Mouse (Mus musculus) heart, postnatal 0 days (tissue): Measurements from ENCODE around the gene Slc5a10. TPM values are rescaled to one million over a fixed set of nuclear protein-coding genes. Genes with fewer than 3 reads are reported as not detected.
"Not testable (repeated sequence)": the region's sequence is repeated elsewhere in the genome, so short reads cannot be mapped to it uniquely, and the experiment has no call there.

Experiments used
- ATAC-seq: fragments of 200-750 bp; cut with Nextera tagmentation; 2 replicates; pipeline ENCODE4 v1.8.0; 2017; ENCODE audit warnings: low read depth, moderate number of reproducible peaks, moderate library complexity; ENCODE audit not compliant: insufficient read depth
- DNase-seq: peaks from one replicate; pipeline ENCODE4 v3.0.0-alpha.2; 2016; ENCODE audit warnings: low spot score
- H3K27ac ChIP-seq: fragments of 300-500 bp; sonication (generic); 2 replicates; pipeline ENCODE4 v1.5.1; 2014; ENCODE audit warnings: low read depth, mild to moderate bottlenecking
- H3K27me3 ChIP-seq: fragments of 300-500 bp; sonication (generic); 2 replicates; pipeline ENCODE4 v1.6.1; 2014; ENCODE audit warnings: low read length, mixed read lengths; ENCODE audit not compliant: control insufficient read depth, insufficient read depth
- H3K36me3 ChIP-seq: fragments of 300-500 bp; sonication (generic); replicated peaks from 2 replicates; pipeline ENCODE4 v1.6.1; 2014; ENCODE audit warnings: low read length, mixed read lengths; ENCODE audit not compliant: control insufficient read depth, insufficient read depth
- H3K4me1 ChIP-seq: fragments of 300-500 bp; sonication (generic); 2 replicates; pipeline ENCODE4 v1.6.1; 2014; ENCODE audit warnings: antibody characterized with exemption; ENCODE audit not compliant: control insufficient read depth, insufficient read depth
- H3K4me2 ChIP-seq: fragments of 300-500 bp; sonication (generic); 2 replicates; pipeline ENCODE4 v1.6.1; 2014; ENCODE audit warnings: low read depth, mild to moderate bottlenecking, low read length, moderate library complexity
- H3K4me3 ChIP-seq: fragments of 300-500 bp; sonication (generic); 2 replicates; pipeline ENCODE4 v1.5.1; 2014; ENCODE audit warnings: low read depth, low read length
- H3K9ac ChIP-seq: fragments of 300-500 bp; sonication (generic); replicated peaks from 2 replicates; pipeline ENCODE4 v1.6.1; 2014; ENCODE audit warnings: low read depth, low read length, mixed read lengths
- H3K9me3 ChIP-seq: fragments of 300-500 bp; sonication (generic); replicated peaks from 2 replicates; pipeline ENCODE4 v1.6.1; 2016; ENCODE audit warnings: low read length; ENCODE audit not compliant: control insufficient read depth
- CTCF ChIP-seq: IDR thresholded peaks from 2 replicates; pipeline ENCODE4 v1.5.1; 2016; ENCODE audit warnings: antibody characterized with exemption, control low read depth, low read depth
- EP300 ChIP-seq: IDR thresholded peaks from 2 replicates; pipeline ENCODE4 v1.6.1; 2016; ENCODE audit warnings: antibody characterized with exemption, low read depth
- WGBS: fragments of 180-500 bp; shearing (Covaris S2); extraction: QIAGEN DNeasy Blood & Tissue Kit; methylation state at CpG from one replicate; pipeline ENCODE4 v1.1.7; 2014; 5-methylcytosine and 5-hydroxymethylcytosine counted together
- polyA plus RNA-seq: library from polyadenylated mRNA; unstranded; fragments of >200 nt; fragmentation: Nextera tagmentation; extraction: Ambion mirVana; gene quantifications from 2 replicates; pipeline ENCODE4 v1.2.1, GENCODE M21; 2015
- total RNA-seq: library from RNA; depleted of rRNA; stranded (reverse); fragments of >200 nt; gene quantifications from 2 replicates; pipeline ENCODE4 v1.2.3, GENCODE M21; 2014; ENCODE audit warnings: low replicate concordance

The Slc5a10 gene
- total and polyA plus RNA-seq, 2 experiments from 2014 or later: not detected

DNA sequence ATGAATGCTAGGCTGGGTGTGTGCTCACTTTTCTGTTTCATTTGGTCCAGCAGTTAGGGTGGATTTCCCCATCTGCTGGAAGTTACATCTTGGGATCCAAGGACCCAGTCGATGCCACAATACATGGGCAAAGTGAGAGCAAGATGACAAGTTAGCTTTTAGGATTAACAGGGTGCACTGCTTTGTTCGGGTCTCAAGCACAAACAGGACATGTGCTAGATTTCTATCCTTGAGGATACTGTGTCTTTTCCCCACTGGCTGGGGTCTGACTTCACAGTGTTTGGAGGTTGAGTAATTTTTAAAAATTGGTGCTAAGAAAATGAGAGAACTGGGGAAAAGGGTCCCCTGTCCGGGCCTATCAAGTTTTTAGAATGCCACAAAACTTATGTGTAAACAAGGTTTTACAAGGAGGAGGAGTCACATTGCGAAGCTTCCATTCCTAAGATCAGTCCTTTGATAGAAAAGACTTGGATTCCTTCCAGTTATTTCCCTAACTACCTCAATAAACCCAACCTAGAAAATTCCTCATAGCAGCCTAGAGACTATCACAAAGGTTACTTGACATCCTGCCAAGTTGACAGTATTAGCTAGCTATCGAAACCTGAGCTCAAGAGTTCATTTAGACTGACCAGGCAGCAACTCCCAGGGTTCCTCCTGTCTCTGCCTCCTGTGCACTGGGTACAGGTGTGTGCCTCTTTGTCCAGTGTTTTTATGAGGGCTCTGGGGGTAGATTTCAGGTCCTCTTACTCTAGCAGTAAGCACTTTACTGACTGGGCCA lies 77.3 kb downstream of the Slc5a10 start:
- no peak for TF ChIP-seq EP300
- no peak for TF ChIP-seq CTCF
- no peaks in the 10 kb centered on the region for H3K36me3 ChIP-seq
- no peak overlapping the region for H3K27ac ChIP-seq
- H3K4me2 ChIP-seq: no peak overlapping the region
- H3K4me3 ChIP-seq: no peak overlapping the region
- WGBS: 74% methylated on average over 5 of the region's 5 CpGs
- no peaks in the 10 kb centered on the region for H3K9me3 ChIP-seq
- no peak for ATAC-seq
- H3K4me1 ChIP-seq: no peaks in the 10 kb centered on the region
- no peak for DNase-seq
- no peaks in the 10 kb centered on the region for H3K27me3 ChIP-seq
- H3K9ac ChIP-seq: no peak overlapping the region

DNA sequence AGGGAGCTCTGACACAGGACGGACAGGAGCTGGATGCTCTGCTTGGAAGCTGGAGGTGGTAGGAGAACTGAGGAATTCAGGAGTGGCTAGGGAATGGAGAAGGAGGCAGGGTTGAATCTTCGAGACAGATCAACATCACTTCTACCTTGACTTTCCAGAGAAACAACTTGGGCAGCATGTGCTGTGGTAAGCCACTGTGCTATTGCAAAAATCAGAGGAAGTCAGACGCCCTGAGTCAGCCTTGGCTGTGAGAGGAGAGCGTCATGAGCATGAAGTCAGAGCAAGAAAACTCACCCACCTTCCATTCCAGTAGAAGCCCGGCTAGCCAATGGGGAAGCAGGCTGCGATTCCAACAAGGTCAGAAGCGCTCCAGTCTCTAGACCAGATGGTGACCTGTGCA lies 78.5 kb downstream of the Slc5a10 start:
- no peak for TF ChIP-seq EP300
- no peak for TF ChIP-seq CTCF
- DNase-seq (no peak), ATAC-seq (no peak)
- no peak overlapping the region for H3K4me3 ChIP-seq
- 77% methylated on average over 7 of the region's 7 CpGs for WGBS
- H3K4me1 ChIP-seq: no peaks in the 10 kb centered on the region
- no peak overlapping the region for H3K27ac ChIP-seq
- H3K9ac ChIP-seq: no peak overlapping the region
- H3K36me3 ChIP-seq: no peaks in the 10 kb centered on the region
- no peak overlapping the region for H3K4me2 ChIP-seq
- H3K9me3 ChIP-seq: no peaks in the 10 kb centered on the region
- H3K27me3 ChIP-seq: no peaks in the 10 kb centered on the region

DNA sequence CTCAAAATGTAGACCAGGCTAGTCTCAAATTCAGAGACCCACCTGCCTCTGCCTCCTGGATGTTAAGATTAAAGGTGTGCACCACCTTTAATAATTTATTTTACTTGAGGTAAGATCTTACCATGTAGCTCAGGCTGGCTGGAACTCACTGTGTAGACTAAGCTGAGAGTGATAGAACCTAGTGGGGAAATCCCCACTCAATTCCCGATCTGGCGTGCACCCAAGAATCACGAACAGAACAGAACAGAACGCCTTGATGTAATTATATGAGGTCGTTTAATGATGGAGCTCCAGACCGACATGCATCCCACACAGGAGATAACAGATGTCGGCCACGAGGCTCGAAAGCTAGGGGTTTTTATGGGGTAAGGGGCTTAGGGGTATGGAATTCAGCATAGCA lies 80.0 kb downstream of the Slc5a10 start:
- not testable (repeated sequence) for DNase-seq, H3K9ac ChIP-seq, ATAC-seq, H3K27me3 ChIP-seq, H3K4me1 ChIP-seq, H3K36me3 ChIP-seq, H3K9me3 ChIP-seq, H3K4me2 ChIP-seq, H3K27ac ChIP-seq, H3K4me3 ChIP-seq
- WGBS: 35% methylated on average over 9 of the region's 9 CpGs

DNA sequence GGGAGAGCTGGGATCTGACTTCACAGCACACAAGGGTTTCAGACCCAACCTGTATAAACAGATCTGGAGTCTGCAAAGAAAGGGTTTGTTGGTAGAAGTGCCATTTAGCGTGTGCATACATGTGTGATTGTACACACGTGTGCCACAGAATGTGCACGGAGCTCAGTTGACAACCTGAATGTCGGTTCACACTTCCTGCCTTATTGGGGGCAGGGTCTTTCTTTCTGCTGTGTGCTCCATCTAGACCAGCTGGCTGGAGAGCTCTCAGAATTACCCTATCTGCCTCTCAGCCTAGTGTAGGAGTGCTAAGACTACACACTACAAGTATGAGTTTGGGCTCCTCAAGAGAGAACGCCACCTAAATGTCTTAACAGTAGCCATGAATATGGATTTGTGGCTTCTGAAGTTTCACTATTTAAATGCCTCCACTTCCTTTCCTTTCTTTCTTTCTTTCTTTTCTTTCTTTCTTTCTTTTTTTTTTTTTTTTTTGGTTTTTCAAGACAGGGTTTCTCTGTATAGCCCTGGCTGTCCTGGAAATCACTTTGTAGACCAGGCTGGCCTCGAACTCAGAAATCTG lies 80.9 kb downstream of the Slc5a10 start:
- no peak for TF ChIP-seq EP300
- no peak for TF ChIP-seq CTCF
- DNase-seq (no peak), ATAC-seq (no peak)
- H3K36me3 ChIP-seq: no peaks in the 10 kb centered on the region
- no peak overlapping the region for H3K27ac ChIP-seq
- H3K9ac ChIP-seq: no peak overlapping the region
- 0 out of 2 replicates have a peak, but pooled peaks cover 3% of the 10 kb centered on the region for H3K27me3 ChIP-seq
- no peaks in the 10 kb centered on the region for H3K4me1 ChIP-seq
- H3K9me3 ChIP-seq: no peaks in the 10 kb centered on the region
- no peak overlapping the region for H3K4me3 ChIP-seq
- no peak overlapping the region for H3K4me2 ChIP-seq
- 81% methylated on average over 6 of the region's 6 CpGs for WGBS

DNA sequence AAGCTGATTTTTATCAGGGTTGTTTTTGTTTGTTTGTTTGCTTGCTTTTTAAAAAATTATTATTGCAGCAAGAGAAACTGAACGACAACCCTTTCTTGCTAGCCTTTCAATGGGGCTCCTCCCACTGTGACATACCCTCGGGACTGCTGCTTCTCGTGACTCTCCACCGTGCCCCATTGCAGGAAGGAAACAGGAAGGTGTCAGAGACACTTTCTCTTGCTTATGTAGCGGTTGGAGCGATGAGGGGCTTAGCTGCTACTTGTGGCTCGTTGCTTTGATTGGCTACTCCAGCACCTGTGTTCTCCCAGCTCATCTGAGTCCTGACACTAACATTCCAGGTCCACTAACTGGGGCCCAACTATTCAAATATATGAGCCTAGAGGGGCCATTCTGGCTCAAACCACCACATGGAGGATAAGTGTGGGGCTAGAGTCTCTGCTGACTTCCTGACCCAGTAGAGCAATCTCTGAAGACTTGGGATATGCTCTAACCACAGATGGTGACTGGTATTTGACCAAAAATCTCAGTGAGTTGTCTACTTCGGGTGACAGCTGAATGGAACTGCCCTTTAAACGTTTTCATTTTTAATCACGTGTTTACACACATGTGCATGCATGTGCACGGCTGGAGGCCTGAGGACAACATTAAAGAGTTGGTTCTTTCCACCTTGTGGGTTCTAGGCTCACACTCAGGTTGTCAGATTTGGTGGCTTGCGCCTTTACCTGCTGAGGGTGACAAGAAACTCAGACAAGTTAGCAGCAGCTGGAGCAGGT lies 81.7 kb downstream of the Slc5a10 start:
- DNase-seq: no peak
- WGBS: 65% methylated on average over 12 of the region's 12 CpGs

More for the DNA sequence above, 81.7 kb downstream of the Slc5a10 start:
- H3K4me1 ChIP-seq: no peaks in the 10 kb centered on the region
- no peak overlapping the region for H3K4me3 ChIP-seq
- no peak overlapping the region for H3K9ac ChIP-seq
- H3K36me3 ChIP-seq: no peaks in the 10 kb centered on the region
- H3K4me2 ChIP-seq: no peak overlapping the region
- TF ChIP-seq EP300 (no peak), CTCF (no peak)
- 0 out of 2 replicates have a peak, but pooled peaks cover 3% of the 10 kb centered on the region for H3K27me3 ChIP-seq
- no peak for ATAC-seq
- no peaks in the 10 kb centered on the region for H3K9me3 ChIP-seq
- H3K27ac ChIP-seq: no peak overlapping the region
